Mouse (Mus musculus) liver, embryonic 13.5 days (tissue): ENCODE results near the gene Gap43. TPM values are rescaled to one million over a fixed set of nuclear protein-coding genes. Genes with fewer than 3 reads are reported as not detected.
A peak's percentile ranks its signal among the peaks of the same experiment; 100 is the strongest.
"Not testable (repeated sequence)": the region's sequence is repeated elsewhere in the genome, so short reads cannot be mapped to it uniquely, and the experiment has no call there.

Experiments
- ATAC-seq: fragments of 200-750 bp; cut with Nextera tagmentation; 2 replicates; pipeline ENCODE4 v1.8.0; 2017; ENCODE audit warnings: low read depth, mild to moderate bottlenecking, moderate number of reproducible peaks, moderate library complexity
- DNase-seq: peaks from one replicate; pipeline ENCODE4 v3.0.0; 2022
- H3K27ac ChIP-seq: fragments of 300-500 bp; sonication (generic); 2 replicates; pipeline ENCODE4 v1.5.1; 2015; ENCODE audit warnings: moderate library complexity, mild to moderate bottlenecking, inconsistent platforms
- H3K27me3 ChIP-seq: fragments of 300-500 bp; sonication (generic); 2 replicates; pipeline ENCODE4 v1.6.1; 2015; ENCODE audit warnings: mild to moderate bottlenecking, inconsistent platforms
- H3K36me3 ChIP-seq: fragments of 300-500 bp; sonication (generic); 2 replicates; pipeline ENCODE4 v1.6.1; 2015; ENCODE audit warnings: mild to moderate bottlenecking, inconsistent platforms
- H3K4me1 ChIP-seq: fragments of 300-500 bp; sonication (generic); replicated peaks from 2 replicates; pipeline ENCODE4 v1.6.1; 2015; ENCODE audit warnings: inconsistent platforms
- H3K4me2 ChIP-seq: fragments of 300-500 bp; sonication (generic); 2 replicates; pipeline ENCODE4 v1.6.1; 2015; ENCODE audit warnings: inconsistent platforms, mild to moderate bottlenecking, moderate library complexity
- H3K4me3 ChIP-seq: fragments of 300-500 bp; sonication (generic); replicated peaks from 2 replicates; pipeline ENCODE4 v1.5.1; 2015; ENCODE audit warnings: mild to moderate bottlenecking, inconsistent platforms
- H3K9ac ChIP-seq: fragments of 300-500 bp; sonication (generic); 2 replicates; pipeline ENCODE4 v1.6.1; 2015; ENCODE audit warnings: mild to moderate bottlenecking, inconsistent platforms
- H3K9me3 ChIP-seq: fragments of 300-500 bp; sonication (generic); replicated peaks from 2 replicates; pipeline ENCODE4 v1.6.1; 2016; ENCODE audit warnings: inconsistent platforms
- WGBS: fragments of 180-500 bp; shearing (Covaris S2); methylation state at CpG from one replicate; pipeline ENCODE4 v1.1.7; 2015; ENCODE audit not compliant: insufficient replicate concordance; 5-methylcytosine and 5-hydroxymethylcytosine counted together
- polyA plus RNA-seq: library from polyadenylated mRNA; unstranded; fragments of >200 nt; fragmentation: Nextera tagmentation; extraction: Ambion mirVana; gene quantifications from 2 replicates; pipeline ENCODE4 v1.2.1, GENCODE M21; 2015

Gene Gap43
- 5.1 and 5.4 TPM in 2 replicates for polyA plus RNA-seq

DNA sequence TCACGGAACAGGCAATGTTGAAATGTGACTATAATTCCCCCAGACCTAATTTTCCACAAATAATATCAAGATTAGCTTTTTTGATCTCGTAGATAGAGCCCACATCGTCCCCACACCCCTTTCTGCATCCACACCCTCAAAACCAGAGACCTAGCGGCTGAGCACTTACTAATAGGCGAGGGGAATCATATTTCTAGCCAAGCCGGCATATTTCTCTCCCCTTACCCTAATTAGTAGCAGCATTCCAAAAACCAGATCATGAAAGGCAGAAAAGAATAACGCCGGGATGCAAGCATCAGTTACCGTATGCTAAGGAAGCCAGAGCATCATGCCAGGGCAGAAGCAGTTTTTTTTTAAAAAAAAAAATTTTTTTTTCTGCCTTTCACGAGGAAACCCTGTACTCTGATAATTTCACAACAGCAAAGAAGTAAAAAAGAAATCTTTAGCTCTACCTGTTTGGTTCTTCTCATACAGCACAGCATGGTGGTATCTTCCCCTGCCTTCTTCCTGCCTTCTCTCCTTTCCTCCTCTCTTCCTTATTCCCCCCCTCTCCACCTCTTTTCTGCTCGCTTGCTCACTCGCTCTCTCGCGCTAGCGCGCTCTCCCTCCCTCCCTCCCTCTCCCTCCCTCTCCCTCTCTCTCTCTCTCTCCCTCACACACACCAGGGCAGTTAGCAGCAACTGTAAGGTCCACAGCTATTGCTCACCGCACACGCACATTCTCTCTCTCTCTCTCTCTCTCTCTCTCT is at the start of gene Gap43:
TSS of gene Gap43 (minus strand) at position 631 of the 748 bp plus-strand sequence.
- Histone ChIP-seq H3K9me3 (no peaks in the 10 kb centered on the region), H3K36me3 (no peaks in the 10 kb centered on the region), H3K4me3 (0 out of 2 replicates have a peak within 1 kb of the TSS, but pooled peaks have one; percentile 3), H3K27me3 (peaks cover 11% of the 10 kb centered on the region), H3K4me2 (peak within 1 kb of the TSS; percentile 21), H3K27ac (no peak within 1 kb of the TSS), H3K9ac (no peak within 1 kb of the TSS), H3K4me1 (no peaks in the 10 kb centered on the region)
- 2% methylated on average over 18 of the region's 18 CpGs for WGBS
- DNase-seq (no peak), ATAC-seq (no peak)

DNA sequence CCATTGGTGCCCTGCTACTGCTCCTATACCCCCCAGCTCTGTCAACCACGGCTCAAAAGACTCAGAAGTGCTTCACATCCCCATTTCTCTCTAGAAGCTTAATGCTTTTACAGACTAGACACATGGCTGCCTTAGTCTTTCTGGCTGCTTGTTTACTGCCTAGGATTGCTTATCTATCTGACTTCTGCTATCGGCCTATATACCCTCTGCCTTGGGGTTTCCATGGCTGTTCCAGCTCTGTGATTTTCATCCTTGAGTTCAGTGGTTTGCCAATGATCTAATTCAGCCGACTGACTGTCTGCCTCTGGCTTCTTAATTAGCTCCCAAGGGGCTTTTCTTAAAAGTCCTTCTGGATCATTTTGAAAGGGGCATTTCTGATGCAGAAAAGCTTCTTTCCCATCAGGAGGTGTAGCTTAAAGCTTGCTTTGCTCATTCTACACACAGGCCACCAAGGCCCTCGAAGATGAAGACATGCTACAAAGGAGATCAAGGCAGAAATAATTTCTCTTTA is 40.9 kb upstream of the Gap43 start:
- DNase-seq (no peak), ATAC-seq (no peak)
- no peaks in the 10 kb centered on the region for H3K9me3 ChIP-seq
- 47% methylated on average over 4 of the region's 4 CpGs for WGBS
- no peaks in the 10 kb centered on the region for H3K4me1 ChIP-seq
- H3K4me2 ChIP-seq = no peak overlapping the region
- no peak overlapping the region for H3K4me3 ChIP-seq
- no peak overlapping the region for H3K27ac ChIP-seq
- no peaks in the 10 kb centered on the region for H3K36me3 ChIP-seq
- no peak overlapping the region for H3K9ac ChIP-seq
- H3K27me3 ChIP-seq = no peaks in the 10 kb centered on the region

DNA sequence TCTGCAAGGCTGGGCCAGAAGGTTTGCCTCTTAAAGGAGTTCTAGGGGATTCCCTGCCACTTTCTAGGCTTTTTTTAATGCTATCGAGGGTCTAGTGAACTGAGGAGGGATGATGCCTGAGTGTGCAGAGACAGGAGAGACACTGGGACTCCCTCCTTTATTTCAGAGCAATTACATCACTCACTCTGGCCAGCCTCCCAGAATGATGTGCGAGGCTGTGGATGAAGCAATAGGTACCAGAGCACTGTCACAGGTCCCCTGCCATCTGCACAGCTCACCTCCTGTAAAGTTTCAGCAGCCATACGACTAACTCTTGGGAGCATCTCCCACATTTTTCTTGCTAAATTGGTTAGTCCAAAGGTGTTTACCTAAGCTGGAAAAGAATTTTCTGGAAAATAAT is 40.2 kb upstream of the Gap43 start:
- Histone ChIP-seq H3K9me3 (no peaks in the 10 kb centered on the region), H3K36me3 (no peaks in the 10 kb centered on the region), H3K4me3 (no peak overlapping the region), H3K27ac (no peak overlapping the region), H3K27me3 (no peaks in the 10 kb centered on the region), H3K4me1 (no peaks in the 10 kb centered on the region), H3K4me2 (no peak overlapping the region), H3K9ac (no peak overlapping the region)
- ATAC-seq (no peak), DNase-seq (no peak)
- 49% methylated on average over 3 of the region's 3 CpGs for WGBS

DNA sequence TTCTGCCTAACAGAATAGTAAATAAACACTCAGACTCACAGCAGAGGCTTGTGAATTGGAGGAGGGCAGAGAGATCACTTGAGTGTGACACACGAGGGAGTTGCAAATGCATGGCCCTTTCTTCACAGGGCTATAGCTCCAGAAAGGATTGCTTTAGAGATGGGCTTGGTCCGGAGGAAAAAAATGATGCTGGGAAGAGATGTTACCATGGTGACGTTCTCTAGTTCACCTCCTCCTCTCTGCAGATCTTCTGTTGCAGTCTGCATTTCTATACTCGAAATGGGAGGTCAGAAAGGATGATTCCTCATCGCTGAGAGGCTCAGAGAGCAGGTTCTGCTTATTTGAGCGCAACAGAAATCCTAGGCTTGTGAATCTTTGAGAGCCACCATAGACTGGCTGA is 29.7 kb upstream of the Gap43 start:
- Histone ChIP-seq H3K9ac (no peak overlapping the region), H3K9me3 (no peaks in the 10 kb centered on the region), H3K4me2 (no peak overlapping the region), H3K27ac (no peak overlapping the region), H3K36me3 (no peaks in the 10 kb centered on the region), H3K4me1 (no peaks in the 10 kb centered on the region), H3K27me3 (no peaks in the 10 kb centered on the region), H3K4me3 (no peak overlapping the region)
- ATAC-seq (no peak), DNase-seq (no peak)
- WGBS = 52% methylated on average over 6 of the region's 6 CpGs

DNA sequence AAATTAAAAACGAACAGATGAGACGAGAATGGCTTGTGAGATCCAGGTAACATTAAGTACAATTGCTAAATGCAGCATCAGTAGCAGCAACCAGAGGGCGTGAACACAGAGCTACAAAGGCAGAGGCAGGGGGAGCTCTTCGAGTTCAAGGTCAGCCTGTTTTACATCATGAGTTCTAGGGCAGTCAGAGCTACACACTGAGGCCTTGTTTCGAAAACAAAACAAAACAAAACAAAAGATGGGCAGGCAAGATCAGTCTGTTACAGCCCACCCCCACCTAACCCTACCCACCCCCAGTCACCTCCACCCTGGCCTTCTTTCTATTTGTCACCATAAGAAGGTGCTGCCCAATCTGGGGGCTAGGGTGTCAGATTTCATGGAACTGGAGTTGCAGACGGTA is 28.9 kb upstream of the Gap43 start:
- Histone ChIP-seq H3K9me3 (no peaks in the 10 kb centered on the region), H3K36me3 (no peaks in the 10 kb centered on the region), H3K4me1 (no peaks in the 10 kb centered on the region), H3K27ac (no peak overlapping the region), H3K4me3 (no peak overlapping the region), H3K27me3 (no peaks in the 10 kb centered on the region), H3K9ac (no peak overlapping the region), H3K4me2 (no peak overlapping the region)
- ATAC-seq (no peak), DNase-seq (no peak)
- 51% methylated on average over 6 of the region's 6 CpGs for WGBS

DNA sequence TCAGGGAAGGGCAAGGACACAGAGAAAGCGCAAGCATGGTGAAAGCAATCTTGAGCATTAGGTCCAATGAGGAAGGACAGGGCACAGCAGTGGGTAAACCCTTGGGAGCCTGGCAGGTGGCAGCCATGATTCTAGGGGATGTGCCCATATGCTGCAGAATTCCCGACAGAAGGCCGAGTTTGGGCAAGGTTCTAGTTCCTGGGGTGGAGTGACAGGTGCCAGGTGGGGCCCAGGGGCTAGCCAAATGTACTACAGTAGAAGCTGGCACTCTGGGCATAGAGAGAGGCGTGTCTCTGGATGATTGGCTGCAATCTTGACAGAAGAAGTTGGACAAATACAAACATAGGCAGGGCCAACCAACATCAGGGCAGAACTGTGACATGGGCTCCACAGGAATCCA is 19.6 kb upstream of the Gap43 start:
- no peak overlapping the region for H3K4me2 ChIP-seq
- H3K27ac ChIP-seq = no peak overlapping the region
- no peaks in the 10 kb centered on the region for H3K27me3 ChIP-seq
- no peaks in the 10 kb centered on the region for H3K4me1 ChIP-seq
- no peak for ATAC-seq
- WGBS = 57% methylated on average over 4 of the region's 4 CpGs
- no peak for DNase-seq
- H3K9ac ChIP-seq = no peak overlapping the region
- no peaks in the 10 kb centered on the region for H3K36me3 ChIP-seq
- no peak overlapping the region for H3K4me3 ChIP-seq
- H3K9me3 ChIP-seq = no peaks in the 10 kb centered on the region

DNA sequence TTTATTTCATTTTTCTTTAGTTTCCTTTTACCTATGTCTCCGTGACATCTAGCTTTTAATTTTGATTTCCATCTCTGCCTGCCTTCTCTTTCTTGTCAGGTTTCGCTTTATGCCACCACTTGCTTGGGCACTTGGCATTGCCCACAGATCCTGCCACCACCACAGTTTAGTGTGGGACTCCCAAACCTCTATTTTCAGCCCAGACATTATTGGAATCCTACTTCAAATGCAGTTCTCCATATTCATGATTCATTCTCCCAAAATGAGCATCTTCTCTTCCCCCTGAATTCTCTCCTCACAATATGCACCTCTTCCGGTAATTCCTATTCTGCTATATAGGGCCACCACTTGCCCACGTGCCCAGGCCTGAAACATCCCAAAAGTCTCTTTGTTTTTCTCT is 17.6 kb upstream of the Gap43 start:
- Histone ChIP-seq H3K9ac (no peak overlapping the region), H3K4me2 (no peak overlapping the region), H3K27me3 (no peaks in the 10 kb centered on the region), H3K27ac (no peak overlapping the region), H3K9me3 (no peaks in the 10 kb centered on the region), H3K4me1 (no peaks in the 10 kb centered on the region), H3K36me3 (no peaks in the 10 kb centered on the region), H3K4me3 (no peak overlapping the region)
- 65% methylated on average over 4 of the region's 4 CpGs for WGBS
- no peak for DNase-seq
- ATAC-seq = no peak

DNA sequence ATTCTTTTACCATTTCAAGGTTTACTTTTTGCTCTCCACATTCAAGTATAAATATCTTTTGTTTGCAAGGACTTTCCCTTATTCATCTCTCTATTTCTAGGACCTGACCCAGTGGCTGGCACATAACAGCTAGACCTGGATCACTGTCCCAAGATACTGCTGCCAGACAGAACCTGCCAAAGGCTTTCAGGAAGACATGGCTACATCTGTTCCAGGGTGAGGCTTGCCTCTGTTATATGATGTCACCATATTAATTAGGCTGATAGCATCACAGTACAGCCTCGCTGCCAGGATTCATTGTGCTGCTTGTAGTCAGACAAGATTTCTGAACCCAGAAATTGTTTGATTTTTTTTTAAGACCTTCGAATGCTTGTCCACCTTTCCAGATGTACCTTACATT is 9.6 kb upstream of the Gap43 start:
- H3K4me1 ChIP-seq = no peaks in the 10 kb centered on the region
- H3K4me3 ChIP-seq = no peak overlapping the region
- 55% methylated on average over 2 of the region's 2 CpGs for WGBS
- H3K9ac ChIP-seq = no peak overlapping the region
- DNase-seq (no peak), ATAC-seq (no peak)
- H3K4me2 ChIP-seq = no peak overlapping the region
- H3K27ac ChIP-seq = no peak overlapping the region
- H3K36me3 ChIP-seq = no peaks in the 10 kb centered on the region
- H3K9me3 ChIP-seq = no peaks in the 10 kb centered on the region
- H3K27me3 ChIP-seq = no peaks in the 10 kb centered on the region

DNA sequence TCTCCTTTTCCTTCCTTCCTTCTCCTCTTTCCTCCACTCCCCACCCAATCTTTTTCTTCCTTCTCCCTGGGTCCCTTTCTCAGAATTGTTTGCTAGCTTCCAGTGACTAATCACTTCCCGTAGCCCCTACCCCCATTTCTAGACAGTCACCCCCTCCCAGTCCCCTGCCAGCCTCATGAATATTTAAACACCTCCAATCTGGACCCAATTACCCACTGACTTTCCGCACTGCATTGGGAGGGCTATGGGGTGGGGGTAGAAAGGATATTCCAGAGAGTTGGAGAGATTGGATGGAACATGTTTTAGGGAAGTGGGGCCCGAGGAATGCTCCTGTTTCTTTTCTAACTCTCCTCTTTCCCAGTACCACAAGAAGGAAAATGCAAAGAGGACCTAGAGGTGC is 414 bp upstream of the Gap43 start:
- not testable (repeated sequence) for DNase-seq, H3K4me3 ChIP-seq, H3K4me1 ChIP-seq, H3K27ac ChIP-seq, H3K9ac ChIP-seq, ATAC-seq, H3K9me3 ChIP-seq, H3K4me2 ChIP-seq, H3K36me3 ChIP-seq
- H3K27me3 ChIP-seq = peaks cover 11% of the 10 kb centered on the region
- 6% methylated on average over 2 of the region's 3 CpGs for WGBS

DNA sequence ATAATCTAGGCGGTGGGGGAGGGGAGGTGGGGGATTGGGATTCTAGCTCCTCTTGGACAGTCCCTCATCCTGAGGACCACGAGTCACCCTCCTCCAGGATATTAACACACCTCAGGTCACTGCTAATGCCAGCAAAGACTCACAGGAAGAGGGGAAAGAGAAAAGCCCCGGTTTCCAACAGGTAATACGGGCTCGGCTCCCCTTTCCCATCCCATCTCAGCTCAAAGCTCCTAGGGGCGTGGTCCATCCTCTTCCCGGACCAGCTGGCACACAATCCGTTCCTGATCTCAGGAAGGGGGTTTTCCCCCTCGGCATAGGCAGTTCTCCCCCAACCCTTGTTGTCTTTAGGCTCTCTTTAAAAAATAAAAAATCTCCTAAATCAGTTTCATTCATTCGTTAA is 939 bp downstream of the Gap43 start:
- DNase-seq (no peak), ATAC-seq (no peak)
- Histone ChIP-seq H3K4me3 (no peak overlapping the region), H3K36me3 (no peaks in the 10 kb centered on the region), H3K4me2 (peak overlapping the region; percentile 21), H3K4me1 (no peaks in the 10 kb centered on the region), H3K27ac (no peak overlapping the region), H3K27me3 (peaks cover 11% of the 10 kb centered on the region), H3K9me3 (no peaks in the 10 kb centered on the region), H3K9ac (no peak overlapping the region)
- 2% methylated on average over 10 of the region's 10 CpGs for WGBS

DNA sequence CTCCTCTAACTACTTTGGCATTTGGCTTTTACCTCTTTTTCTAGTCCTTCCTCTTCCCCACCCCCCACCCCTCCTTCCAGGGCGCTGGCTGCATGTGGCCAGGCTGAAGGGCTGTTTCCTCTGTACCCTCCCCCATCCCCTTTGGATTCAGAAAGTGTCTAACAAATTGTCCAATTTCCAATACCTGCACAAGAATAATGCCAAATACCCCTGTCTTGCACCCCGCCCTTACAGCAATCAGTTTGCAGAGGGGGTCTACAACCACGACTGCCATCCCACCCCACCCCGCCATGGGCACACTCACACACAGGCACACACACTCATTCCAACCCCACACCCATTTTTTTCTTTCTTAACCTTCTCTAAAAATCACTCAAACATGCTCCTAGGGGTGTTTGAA is 1.5 kb downstream of the Gap43 start:
- Histone ChIP-seq H3K4me3 (no peak overlapping the region), H3K9me3 (no peaks in the 10 kb centered on the region), H3K9ac (no peak overlapping the region), H3K4me1 (no peaks in the 10 kb centered on the region), H3K4me2 (no peak overlapping the region), H3K36me3 (no peaks in the 10 kb centered on the region), H3K27ac (no peak overlapping the region), H3K27me3 (peaks cover 11% of the 10 kb centered on the region)
- ATAC-seq (no peak), DNase-seq (no peak)
- 6% methylated on average over 4 of the region's 4 CpGs for WGBS

DNA sequence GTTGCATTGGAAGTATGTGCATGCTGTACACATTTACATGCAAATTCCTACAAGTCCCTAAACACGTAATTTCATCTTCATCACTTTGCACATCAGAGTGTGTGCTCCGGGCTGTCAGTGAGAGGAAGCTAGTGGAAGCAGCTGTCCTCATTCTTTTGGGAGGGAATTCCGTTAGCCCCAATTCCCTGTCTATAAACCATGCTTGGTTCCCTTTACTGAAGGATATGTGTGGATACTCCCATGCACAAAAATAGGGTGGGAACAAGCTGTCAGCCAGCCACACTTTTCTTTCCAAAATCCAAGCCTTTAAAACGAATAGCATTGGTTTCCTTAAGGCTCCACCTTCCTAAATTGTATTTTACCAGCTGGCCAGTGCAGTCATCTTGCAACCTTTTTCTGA is 2.1 kb downstream of the Gap43 start:
- 15% methylated on average over 4 of the region's 4 CpGs for WGBS
- H3K4me1 ChIP-seq = no peaks in the 10 kb centered on the region
- H3K27ac ChIP-seq = no peak overlapping the region
- H3K4me2 ChIP-seq = no peak overlapping the region
- H3K9ac ChIP-seq = no peak overlapping the region
- peaks cover 11% of the 10 kb centered on the region for H3K27me3 ChIP-seq
- H3K9me3 ChIP-seq = no peaks in the 10 kb centered on the region
- no peak overlapping the region for H3K4me3 ChIP-seq
- DNase-seq (no peak), ATAC-seq (no peak)
- no peaks in the 10 kb centered on the region for H3K36me3 ChIP-seq
